Mouse (Mus musculus) layer of hippocampus, postnatal 25 days (tissue): ENCODE results near the gene Scyl1. TPM values are rescaled to one million over a fixed set of nuclear protein-coding genes. Genes with fewer than 3 reads are reported as not detected.

Experiments
- DNase-seq, 2 experiments: peaks; one replicate each; pipeline ENCODE4 v3.0.0; 2022; ENCODE audit warnings: mixed read lengths in 2 of 2, low spot score in 1 of 2; ENCODE audit errors: extremely low spot score in 1 of 2
- total RNA-seq, 2 experiments: library from RNA; stranded (reverse); gene quantifications; 2 replicates each; pipeline ENCODE4 v1.2.3; 2021

Gene Scyl1
- total RNA-seq, 2 experiments from 2014 or later: 68.6 to 71.8 TPM

DNA sequence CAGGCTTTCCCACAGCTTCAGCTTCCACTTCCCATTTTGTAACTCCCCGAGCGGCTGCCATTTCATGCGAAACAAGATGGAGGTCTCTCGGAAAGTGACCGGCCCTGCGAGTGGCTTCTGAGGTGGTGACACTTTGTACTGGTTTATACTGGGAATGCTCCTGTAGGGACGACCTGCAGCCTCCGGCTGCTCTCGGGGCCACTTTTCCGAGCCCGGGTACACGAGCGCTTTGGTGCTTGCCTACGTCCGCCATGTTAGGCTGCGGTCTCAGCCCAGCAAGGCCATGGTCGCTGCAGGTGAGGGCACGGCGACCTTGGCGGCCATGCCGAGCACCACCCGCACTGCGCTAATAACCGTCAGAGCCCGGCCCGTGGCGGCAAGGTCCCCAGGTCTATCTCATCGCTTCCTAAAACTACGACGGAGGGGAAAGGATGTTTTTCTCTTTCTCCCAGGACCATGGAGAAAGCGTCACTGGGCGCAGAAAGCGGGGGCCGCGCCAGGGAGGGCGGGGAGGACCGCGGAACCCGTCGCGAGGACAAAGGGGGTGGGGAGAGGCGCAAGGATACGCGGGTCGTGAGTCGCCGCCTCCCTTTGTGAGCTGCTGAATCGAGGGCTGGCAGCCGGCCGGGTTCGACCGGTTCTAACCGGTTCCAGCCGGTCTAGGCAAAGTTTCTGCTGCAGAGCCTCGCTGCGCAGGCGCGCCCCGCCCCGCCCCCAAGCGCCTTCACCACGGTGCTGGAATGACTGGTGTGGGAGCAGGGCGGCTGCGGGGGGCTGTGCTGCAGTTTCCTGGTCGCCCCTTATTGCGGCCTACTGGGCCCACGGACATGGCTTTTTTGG is 32.0 kb upstream of the Scyl1 start:
- DNase-seq: peak; percentile 98 to 99

DNA sequence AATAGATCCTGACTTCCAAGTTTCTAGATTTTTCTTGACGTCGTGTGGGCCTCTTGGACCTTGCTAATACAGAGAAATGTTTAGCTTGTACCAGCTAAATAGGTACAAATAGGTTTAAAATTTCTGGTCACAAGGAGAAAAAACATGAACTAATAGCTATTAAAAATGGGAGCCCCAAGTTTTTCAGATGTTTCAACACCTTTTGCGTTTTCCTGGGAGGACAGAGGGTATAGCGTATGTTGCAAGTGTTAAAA is 31.5 kb upstream of the Scyl1 start:
- no peak for DNase-seq

DNA sequence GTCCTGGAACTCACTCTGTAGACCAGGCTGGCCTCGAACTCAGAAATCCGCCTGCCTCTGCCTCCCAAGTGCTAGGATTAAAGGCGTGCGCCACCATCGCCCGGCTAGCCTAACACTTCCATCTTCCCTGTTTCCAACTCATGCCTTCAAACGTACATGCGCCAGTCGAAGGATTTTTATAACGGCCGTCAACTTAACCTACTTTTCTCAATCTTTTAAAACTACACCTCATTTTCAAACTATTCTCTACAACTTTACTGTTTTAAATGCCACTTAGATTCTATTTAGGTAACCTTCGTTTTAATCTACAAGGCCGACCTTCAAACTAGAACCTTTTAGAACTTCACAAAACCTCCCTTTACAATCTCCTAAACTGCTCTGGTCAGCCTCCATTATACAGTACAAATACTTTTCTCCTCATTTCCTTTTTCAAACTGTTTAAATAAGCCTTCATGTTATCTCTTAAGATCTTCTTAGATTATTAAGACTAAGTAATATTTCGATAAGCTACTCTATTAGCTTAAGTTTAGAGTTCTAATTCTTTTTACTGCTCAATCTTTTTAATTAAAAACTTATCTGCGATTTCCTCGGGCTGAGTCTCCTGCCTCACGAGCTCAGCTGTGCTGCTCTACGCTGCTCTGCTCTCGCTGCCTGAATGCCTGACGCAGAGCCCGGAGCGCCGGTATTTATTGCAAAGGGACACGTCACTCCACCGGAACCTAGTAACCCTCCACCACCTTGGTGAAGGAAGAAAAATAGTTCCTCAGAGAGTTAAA is 31.0 kb upstream of the Scyl1 start:
- peak; percentile 98 to 99 for DNase-seq

DNA sequence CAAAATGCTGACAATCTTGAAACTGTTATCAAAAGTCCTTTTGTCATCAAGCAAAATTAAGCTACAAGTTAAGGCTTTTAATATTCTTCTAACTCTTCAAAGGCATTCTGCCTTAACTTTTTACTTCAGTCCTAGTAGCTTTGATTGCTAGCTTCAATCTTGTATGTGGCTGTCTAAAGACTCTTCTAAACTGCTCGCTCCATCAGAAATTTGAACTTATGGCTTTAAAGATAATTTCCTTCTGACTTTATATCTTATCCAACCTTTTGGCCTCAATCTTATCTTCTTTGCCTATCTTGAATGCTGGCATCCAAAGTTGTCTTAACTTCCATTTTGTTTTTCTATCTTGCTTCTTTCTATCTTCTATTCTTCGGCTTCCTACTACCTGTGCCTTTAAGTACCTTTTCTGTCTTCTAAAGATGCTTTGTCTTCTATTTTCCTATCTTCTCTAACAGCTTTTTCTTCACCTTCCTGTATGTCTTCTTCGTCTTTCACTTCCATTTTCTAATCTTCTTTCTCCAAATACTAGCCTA is 30.3 kb upstream of the Scyl1 start:
- no peak for DNase-seq

DNA sequence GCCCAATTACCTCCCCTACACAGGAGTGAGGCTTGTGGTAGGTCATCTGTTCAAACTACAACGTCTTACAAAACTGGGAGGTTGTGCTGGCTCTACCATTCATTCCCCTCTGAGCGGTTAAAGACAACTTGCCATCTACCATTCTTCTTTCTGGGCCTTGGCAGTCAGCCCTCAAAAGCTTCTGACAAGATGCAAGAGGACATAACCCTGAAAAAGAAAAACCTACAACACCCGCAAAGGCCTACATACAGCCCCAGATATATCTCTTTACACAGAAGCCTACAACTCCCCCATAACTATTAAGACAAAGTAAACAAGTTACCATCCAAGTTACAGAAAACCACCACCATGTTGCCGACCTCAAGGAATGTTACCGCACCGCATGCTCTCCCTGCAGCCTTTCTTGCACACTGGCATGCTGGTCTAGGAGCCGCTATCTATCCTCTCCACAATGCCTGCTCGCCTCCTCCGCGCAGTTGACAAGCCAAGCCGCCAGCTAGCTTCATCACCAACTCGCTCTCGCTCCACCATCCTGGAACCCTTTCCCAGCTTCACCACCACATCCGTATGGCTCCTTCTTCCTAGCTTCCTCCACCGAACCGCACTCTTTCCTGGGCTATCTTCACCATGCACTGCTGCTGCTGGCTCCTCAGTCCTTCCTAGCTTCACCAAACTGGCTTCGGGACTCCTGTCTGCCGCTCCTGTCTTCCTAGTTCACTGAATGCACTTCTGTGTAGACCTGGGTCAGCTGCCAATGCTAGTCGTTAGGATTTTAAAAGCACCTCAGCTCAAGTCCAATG is 29.6 kb upstream of the Scyl1 start:
- peak in 1 of 2 experiments; percentile 24 for DNase-seq

DNA sequence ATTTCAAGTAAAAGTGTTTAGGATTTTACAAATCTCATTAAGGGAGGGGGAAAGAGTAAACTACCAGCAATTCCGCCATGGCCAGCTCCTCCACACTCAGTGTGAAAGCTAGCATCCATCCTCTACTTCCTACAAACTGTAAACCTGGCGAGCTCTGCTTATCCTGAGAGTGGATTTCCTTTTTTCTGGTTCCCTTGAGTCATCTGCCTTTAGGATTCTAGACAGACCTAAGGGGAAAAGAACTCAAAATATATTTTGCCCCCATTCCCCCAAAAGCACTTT is 29.1 kb upstream of the Scyl1 start:
- DNase-seq: no peak

DNA sequence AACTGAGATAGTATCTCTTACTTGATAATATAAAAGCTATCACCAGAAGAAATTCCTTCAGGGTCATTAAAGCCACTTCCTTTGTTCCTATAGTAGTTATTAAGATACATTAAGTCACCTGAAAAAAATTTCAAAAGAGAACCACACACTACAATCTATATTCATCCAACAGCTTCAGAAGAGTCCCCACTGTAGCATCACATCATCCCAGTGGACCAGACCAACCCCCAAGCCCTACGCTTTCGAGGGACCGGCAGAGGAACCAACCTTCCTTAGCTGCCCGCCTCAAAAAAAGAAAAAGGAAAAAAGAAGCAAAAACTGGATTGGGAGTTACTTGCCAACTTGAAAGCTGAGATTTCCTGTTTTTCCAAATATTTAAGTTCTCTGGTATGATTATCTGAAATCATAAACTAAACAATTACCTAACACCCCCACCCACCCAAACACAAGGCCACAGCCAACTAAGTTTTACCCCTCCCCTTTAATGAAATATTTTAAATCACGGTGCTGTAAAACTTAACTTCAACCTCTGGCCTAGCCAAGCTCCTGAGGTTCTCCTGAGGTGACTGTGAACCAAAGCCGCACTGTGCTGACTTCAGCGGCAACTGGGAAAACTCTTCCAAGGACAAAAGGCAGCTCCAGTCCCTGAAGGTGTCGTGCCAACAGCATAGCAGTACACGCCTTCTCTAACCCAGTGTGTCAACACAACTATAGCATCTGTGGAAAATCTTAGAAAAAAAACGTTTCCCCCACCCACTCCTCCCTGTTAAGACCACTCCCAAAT is 28.5 kb upstream of the Scyl1 start:
- peak in 1 of 2 experiments; percentile 7 for DNase-seq

DNA sequence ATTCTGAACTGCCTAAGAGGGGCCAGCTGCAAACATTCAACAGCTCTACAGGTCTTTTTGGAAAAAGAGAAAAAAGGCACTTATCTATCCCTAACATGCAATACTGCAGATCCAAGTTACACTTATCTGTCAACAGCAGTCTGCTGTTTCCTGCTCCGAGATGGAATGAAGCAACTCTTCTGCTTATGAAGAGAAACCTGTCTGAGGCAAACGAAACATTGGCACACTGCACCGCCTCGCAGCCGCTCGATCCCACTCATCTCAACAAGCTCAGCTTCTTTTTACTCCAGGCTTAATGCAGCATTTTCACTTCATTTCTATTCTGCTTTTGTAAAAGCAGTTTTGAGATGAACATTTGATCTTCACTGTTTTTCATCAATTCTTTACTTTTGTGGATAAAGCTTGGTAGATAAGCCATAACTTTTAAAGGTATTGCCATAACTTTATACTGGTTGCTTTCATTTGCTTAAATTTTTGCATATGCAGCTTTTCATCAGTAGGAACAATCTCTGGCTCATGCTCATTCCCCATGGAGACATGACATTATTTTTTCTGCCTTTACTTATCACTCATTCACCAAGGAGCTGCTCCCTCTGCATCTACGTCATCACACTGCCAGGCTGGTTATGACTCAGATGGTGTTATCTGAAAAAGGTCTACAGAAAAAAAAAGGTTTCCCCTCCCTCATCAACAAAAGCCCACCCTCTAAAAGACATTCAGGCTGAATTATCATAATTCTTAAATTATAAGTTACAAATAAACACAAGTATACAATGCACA is 27.7 kb upstream of the Scyl1 start:
- DNase-seq: peak in 1 of 2 experiments; percentile 16

DNA sequence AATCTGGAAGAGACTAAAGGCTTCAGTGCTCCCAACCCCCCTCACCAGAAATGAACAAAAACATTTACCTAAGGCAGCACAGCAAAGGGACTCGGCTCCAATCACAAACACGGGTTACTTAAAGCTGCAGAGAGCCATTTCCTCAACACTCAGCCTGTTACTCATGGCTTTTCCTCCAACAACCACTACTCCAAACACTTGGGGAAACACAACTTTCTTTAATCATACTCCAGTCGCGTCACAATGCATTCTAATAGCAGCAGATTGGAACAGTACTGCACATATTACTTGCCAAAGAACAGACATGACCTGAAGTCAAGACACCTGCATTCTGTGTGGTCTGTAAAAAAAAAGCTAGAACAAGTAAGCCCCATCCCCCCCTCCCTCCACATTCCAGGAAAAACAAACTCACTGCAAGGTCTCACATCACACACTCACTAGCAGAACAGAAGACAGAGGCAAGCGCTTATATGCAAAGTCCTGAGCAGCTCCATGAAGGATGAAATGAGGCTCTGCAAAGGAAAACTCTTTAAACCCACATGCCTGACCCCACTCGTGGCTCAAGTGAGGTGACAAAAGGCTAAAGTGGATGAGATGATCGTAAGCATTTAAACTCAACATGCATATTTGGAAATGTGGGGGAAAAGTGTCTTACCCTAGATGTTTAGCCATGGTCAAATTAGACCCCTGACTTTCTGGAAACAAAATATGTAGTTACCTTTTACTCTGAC is 26.3 kb upstream of the Scyl1 start:
- peak in 1 of 2 experiments; percentile 11 for DNase-seq

DNA sequence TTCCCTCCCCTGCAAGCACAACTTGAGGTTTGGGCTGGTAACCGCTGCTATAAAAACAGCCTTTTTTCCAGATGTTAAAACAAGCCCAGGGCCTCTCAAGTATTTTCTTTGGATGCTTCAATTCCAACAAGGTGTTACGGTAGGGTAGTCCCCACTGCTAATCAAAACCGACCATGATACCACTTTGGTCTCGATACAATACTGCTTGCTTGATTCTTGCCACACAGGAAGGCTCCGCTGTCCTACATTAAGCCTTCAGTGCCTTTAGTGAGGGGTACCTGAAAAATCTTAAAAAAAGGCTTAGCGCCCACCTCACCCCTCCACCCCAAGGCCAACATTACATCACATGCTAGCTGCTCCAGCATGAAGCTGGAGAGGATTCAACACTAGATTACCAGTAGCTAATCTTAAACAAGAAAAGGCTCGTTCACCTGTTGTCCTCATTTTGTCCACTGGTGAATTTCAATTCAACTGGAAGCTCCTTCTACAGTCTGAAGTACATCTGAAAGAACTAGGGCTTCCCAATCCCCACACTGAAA is 25.4 kb upstream of the Scyl1 start:
- DNase-seq: peak in 1 of 2 experiments; percentile 7

DNA sequence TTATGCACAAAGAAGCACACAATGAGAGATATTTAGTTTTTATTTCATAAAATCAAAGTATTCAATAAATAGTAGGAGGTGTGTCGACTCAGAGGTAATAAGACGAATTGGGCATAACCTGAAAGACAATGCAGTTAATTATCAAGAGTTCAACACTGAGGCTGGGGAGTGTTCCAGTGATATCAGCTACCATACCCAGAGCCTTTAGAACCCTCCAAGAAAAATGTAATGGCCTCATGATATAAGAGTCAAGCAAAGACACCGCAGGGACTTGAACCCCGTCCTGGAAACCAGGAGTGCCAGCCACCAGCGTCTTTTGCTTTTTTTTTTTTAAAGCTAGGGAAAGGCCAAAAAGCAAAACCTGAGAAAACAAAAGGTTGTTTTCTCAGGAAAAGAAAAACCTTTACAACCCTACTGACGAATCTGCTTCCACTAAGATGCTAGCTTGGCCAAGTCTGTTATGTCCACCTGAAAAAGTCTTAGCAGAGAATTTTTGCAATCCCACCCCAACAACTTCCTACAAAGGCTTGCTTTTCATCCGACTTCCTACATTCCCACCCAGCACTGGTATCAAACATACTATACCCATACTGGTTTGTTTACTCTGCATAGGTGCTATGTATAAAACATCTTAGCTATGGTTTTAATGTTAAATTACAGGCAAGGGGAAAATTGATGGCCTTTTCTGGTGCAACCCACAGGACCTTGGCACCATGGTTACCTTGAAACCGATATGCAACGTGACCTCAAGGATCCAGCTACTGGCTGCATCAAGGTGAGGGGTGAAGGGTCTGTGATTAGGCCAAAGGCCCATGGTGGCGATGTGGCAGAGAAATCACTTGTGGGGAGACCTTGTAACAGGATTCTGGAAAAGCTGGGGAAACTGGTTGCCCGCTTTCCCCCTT is 24.7 kb upstream of the Scyl1 start:
- DNase-seq: peak in 1 of 2 experiments; percentile 7

DNA sequence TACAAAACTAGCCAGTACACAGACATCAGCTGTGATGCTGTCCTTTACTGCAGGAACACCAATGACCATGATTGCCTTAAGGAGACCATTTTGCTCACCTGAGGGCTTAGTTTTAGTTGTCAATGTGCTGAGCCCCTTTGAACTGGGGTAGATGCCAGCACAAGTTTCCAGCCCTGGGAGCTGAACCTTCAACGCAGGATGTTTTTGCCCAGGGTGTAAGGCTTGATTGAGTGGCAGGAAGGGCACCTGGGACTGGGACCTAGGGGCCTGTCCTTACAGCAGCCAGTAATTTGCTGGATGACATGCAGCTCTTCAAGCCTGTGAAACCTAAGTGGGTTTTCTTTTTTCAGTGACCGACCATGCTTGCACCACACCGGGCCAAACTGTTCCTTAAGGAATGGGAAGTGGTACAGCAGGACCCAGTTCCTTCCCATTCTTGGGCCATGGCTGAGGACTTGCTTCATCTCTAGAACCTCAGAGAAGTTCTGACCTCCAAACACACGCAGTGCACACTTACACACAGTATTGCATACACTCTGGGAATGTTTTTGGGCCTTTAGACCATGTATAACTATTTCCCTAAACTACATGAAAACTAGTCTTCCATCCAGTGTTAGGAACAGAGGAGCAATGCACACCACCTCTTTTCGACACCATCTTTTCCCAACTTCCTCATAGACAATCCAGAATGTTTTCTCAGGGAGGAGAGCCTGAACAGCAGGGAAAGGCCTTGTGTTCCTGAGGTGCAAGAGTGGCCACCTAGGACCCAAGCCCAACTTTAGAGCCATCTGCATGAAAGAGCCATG is 23.8 kb upstream of the Scyl1 start:
- peak in 1 of 2 experiments; percentile 27 for DNase-seq

DNA sequence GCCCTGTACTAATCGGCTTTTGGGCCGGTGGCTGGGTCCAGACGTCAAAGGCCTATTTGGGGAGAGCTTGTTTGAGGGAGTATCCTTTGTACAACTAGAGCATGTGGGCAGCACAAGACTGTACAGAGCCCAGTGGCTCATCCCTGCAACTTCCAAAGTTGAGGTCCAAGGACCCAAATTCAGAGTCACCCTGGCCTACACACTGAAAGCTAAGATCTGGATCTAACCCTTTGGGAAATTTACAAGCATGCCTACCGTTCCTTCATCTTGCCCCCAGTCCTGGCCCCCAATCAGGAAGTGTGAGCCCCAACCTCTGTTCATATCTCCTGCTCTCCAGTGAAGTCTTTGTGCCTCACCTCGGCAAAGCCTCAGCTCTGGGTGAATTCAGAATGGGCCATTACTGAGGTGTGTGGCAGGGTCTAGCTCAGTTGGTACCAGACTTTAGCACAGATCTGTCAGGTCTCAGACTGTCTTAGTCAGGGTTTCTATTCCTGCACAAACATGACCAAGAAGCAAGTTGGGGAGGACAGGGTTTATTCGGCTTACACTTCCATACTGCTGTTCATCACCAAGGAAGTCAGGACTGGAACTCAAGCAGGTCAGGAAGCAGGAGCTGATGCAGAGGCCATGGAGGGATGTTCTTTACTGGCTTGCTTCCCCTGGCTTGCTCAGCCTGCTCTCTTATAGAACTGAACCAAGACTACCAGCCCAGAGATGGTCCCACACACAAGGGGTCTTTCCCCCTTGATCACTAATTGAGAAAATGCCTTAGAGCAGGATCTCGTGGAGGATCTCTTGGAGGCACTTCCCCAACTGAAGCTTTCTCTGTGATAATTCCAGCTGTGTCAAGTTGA is 22.9 kb upstream of the Scyl1 start:
- peak in 1 of 2 experiments; percentile 31 for DNase-seq

DNA sequence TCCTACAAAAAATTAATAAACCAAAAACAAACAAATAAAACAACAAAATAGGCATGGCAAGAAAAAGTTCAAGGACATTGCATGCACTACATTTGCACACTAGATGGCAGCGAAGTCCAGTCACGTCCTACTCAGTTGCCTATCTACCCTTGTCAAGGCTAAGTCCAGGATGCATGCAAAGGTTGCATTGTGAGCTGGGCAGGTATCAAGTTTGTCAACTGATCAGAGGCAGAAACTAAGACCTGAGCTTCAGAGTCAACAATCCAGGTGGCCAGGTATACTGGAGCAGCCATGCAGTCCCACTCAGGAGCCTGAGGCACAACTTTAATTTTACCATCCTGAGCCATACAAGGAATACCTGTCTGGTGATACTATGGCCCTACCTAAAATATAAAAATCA is 21.9 kb upstream of the Scyl1 start:
- peak in 1 of 2 experiments; percentile 27 for DNase-seq

DNA sequence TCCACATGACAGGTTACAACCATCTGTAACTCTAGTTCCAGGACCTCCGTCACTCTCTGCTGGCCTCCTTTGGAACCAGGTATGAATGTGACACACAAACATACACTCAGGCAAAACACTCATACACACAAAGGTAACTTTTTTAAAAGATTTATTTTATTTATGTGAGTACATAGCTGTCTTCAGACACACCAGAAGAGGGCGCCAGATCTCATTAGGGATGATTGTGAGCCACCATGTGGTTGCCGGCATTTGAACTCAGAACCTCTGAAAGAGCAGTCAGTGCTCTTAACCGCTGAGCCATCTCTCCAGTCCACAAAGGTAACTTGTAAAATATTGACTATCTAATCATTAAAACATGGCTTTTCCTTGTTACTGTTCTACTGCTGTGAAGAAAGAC is 20.1 kb upstream of the Scyl1 start:
- DNase-seq: no peak

DNA sequence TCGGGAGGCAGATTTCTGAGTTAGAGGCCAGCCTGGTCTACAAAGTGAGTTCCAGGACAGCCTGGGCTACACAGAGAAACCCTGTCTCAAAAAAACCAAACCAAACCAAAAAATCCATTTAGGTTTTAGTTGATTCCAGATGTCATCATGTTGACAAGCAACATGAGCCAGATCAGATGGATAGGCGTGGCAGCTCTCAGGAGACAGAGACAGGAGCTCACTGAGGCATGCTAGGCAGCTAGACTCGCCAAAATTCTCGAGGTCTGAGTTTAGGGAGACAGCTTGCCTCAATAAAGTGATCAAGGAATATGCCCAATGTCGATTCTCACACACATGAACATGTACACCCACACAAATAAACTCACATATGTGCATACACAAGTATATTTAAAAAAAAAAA is 17.8 kb upstream of the Scyl1 start:
- DNase-seq: no peak
